Mouse (Mus musculus) brain, embryonic 14.5 days (tissue): ENCODE results near the gene Ppp2r5d.

Source experiments
- CTCF ChIP-seq: fragments of 200-500 bp; IDR thresholded peaks from 2 replicates; pipeline ENCODE4 v1.5.1; 2012; ENCODE audit warnings: inconsistent platforms, mild to moderate bottlenecking, moderate library complexity, borderline replicate concordance; ENCODE audit not compliant: insufficient read depth, insufficient read length; ENCODE audit errors: extremely low read depth
- POLR2A ChIP-seq: fragments of 200-500 bp; IDR thresholded peaks from 2 replicates; pipeline ENCODE4 v1.6.1; 2012; ENCODE audit warnings: mild to moderate bottlenecking, inconsistent platforms, borderline replicate concordance; ENCODE audit not compliant: poor library complexity, insufficient read depth, insufficient read length, severe bottlenecking; ENCODE audit errors: extremely low read depth

DNA sequence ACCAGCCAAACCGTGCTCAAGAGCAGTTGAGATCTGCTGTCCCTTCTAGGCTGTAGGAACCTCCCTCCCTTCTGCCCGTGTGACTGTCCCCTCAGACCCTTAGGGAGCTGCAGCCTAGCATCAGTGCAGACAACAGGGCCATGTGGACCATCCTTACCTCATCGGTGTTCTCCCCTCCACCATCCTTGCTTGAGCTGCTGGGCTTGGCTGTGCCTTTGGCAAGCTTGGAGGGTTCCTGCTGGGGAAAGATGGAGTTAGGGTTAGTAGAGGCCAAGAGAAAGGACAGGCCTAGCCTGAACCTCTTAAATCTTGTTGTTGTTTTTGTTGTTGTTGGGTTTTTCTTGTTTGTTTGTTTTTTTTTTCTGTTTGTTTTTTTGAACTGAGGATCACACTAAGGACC, 5.0 kb downstream of the Ppp2r5d start:
- TF ChIP-seq CTCF = no peak
- no peak for TF ChIP-seq POLR2A
